Mouse (Mus musculus) C2C12 (cell line): ENCODE measurements around the gene Cfap43.
A peak's percentile ranks its signal among the peaks of the same experiment; 100 is the strongest.

ENCODE experiments used
- CEBPB ChIP-seq: IDR thresholded peaks from one replicate; pipeline ENCODE4 v1.6.1; 2011; ENCODE audit warnings: low read depth, mild to moderate bottlenecking, control low read depth, moderate library complexity
- CTCF ChIP-seq: IDR thresholded peaks from one replicate; pipeline ENCODE4 v1.5.1; 2011; ENCODE audit not compliant: control insufficient read depth, insufficient read depth, insufficient read length
- FOSL1 ChIP-seq: IDR thresholded peaks from one replicate; pipeline ENCODE4 v1.8.0; 2011; ENCODE audit warnings: mild to moderate bottlenecking, low read length; ENCODE audit not compliant: poor library complexity, insufficient read depth, severe bottlenecking
- MAX ChIP-seq: IDR thresholded peaks from one replicate; pipeline ENCODE4 v1.6.1; 2011; ENCODE audit warnings: mild to moderate bottlenecking, control low read depth
- MYOD1 ChIP-seq: IDR thresholded peaks from one replicate; pipeline ENCODE4 v1.6.1; 2011; ENCODE audit warnings: low read depth; ENCODE audit not compliant: control insufficient read depth, insufficient read length
- USF1 ChIP-seq: IDR thresholded peaks from one replicate; pipeline ENCODE4 v1.6.1; 2011; ENCODE audit warnings: low read depth, mild to moderate bottlenecking, control low read depth, moderate library complexity

DNA sequence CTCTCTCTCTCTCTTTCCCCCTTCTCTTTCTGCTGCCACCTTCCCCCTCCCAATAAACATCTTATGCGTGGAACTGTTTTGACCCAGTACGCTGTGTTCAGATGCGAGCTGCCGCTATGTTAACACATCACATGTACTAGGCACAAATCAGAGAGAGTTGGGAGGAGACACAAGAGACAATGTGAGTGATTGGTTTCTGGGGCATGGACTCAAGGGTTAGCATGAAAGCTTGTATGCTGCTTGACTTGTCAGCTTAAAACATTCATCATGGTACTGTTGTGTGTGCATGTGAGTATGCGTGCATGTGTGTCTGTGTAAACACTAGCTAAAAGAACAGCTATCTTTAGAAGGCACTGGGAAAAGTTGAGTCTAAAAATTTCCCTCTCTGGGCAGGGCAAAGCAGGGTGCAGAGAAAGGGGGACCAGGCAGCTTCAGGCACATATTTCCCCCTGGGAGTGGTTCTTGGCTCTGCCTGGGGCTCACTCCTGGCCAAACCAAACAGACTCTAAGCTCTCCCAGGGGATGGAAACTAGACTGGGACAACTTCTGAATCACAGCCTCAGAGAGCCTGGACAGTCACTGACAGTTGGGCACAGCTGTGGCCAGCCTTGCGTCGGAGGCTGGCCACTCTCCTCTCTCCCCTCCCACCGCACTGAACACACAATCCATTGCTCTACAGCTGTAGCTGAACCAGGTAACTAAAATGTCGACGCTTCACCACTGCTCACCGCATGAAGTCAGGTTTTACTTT is 27.4 kb downstream of the Cfap43 start:
- TF ChIP-seq CTCF = no peak
- peak; percentile 58 for TF ChIP-seq MAX
- no peak for TF ChIP-seq CEBPB
- TF ChIP-seq USF1 = no peak
- no peak for TF ChIP-seq FOSL1
- peak; percentile 95 for TF ChIP-seq MYOD1
